Mouse (Mus musculus): ENCODE measurements at regions not wholly inside any gene's neighbourhood (a gene's known extent, or its start where the extent isn't known, plus 50 kb on each side); places are given as distances from the start of the nearest gene placed in this dataset.
A peak's percentile ranks its signal among the peaks of the same experiment; 100 is the strongest.

GRCm38 (mm10) chr13:59393231-59393938 is 191.6 kb downstream of the Agtpbp1 start:
- DNase-seq (ENCODE audit: low spot score): no peak

GRCm38 (mm10) chr13:59392828-59393227 is 192.2 kb downstream of the Agtpbp1 start:
- no peak for DNase-seq (ENCODE audit: low spot score)

- DNase-seq (ENCODE audit: low spot score): no peak
These were observed 197.3 kb downstream of the Agtpbp1 start for GRCm38 (mm10) chr13:59387627-59388325.

GRCm38 (mm10) chr13:59386935-59387540 is 198.0 kb downstream of the Agtpbp1 start:
- DNase-seq (ENCODE audit: low spot score): no peak

GRCm38 (mm10) chr13:59385824-59386223 is 199.2 kb downstream of the Agtpbp1 start:
- no peak for DNase-seq (ENCODE audit: low spot score)

- DNase-seq (ENCODE audit: low spot score): no peak
These were observed 214.7 kb downstream of the Agtpbp1 start for GRCm38 (mm10) chr13:59370141-59370816.

- DNase-seq (ENCODE audit: low spot score): no peak
These were observed 216.2 kb downstream of the Agtpbp1 start for GRCm38 (mm10) chr13:59368550-59369449.

GRCm38 (mm10) chr13:59365460-59365859 is 219.6 kb downstream of the Agtpbp1 start:
- peak; percentile 78 for DNase-seq (ENCODE audit: low spot score)

- no peak for DNase-seq (ENCODE audit: low spot score)
These were observed 221.6 kb downstream of the Agtpbp1 start for GRCm38 (mm10) chr13:59363428-59363827.

- DNase-seq (ENCODE audit: low spot score): no peak
These were observed 223.7 kb downstream of the Agtpbp1 start for GRCm38 (mm10) chr13:59361323-59361722.

GRCm38 (mm10) chr13:59360026-59360425 is 225.0 kb downstream of the Agtpbp1 start:
- DNase-seq (ENCODE audit: low spot score): no peak

GRCm38 (mm10) chr13:59358421-59358820 is 226.6 kb downstream of the Agtpbp1 start:
- no peak for DNase-seq (ENCODE audit: low spot score)

- no peak for DNase-seq (ENCODE audit: low spot score)
These were observed 233.6 kb downstream of the Agtpbp1 start for GRCm38 (mm10) chr13:59351461-59351860.

- DNase-seq (ENCODE audit: low spot score): no peak
These were observed 234.3 kb downstream of the Agtpbp1 start for GRCm38 (mm10) chr13:59350613-59351150.

- no peak for DNase-seq (ENCODE audit: low spot score)
These were observed 236.5 kb downstream of the Agtpbp1 start for GRCm38 (mm10) chr13:59348510-59348909.

GRCm38 (mm10) chr13:59341871-59342270 is 243.2 kb downstream of the Agtpbp1 start:
- peak; percentile 61 for DNase-seq (ENCODE audit: low spot score)

- DNase-seq (ENCODE audit: low spot score): no peak
These were observed 246.6 kb downstream of the Agtpbp1 start for GRCm38 (mm10) chr13:59338436-59338835.

- DNase-seq (ENCODE audit: low spot score): no peak
These were observed 261.1 kb downstream of the Agtpbp1 start for GRCm38 (mm10) chr13:59323933-59324332.

GRCm38 (mm10) chr13:59323441-59323840 is 261.6 kb downstream of the Agtpbp1 start:
- no peak for DNase-seq (ENCODE audit: low spot score)

GRCm38 (mm10) chr13:59320261-59320660 is 264.8 kb downstream of the Agtpbp1 start:
- no peak for DNase-seq (ENCODE audit: low spot score)

- no peak for DNase-seq (ENCODE audit: low spot score)
These were observed 267.5 kb downstream of the Agtpbp1 start for GRCm38 (mm10) chr13:59317458-59318005.
